Mouse (Mus musculus): Measurements from ENCODE around the gene Tmem9b.

DNA sequence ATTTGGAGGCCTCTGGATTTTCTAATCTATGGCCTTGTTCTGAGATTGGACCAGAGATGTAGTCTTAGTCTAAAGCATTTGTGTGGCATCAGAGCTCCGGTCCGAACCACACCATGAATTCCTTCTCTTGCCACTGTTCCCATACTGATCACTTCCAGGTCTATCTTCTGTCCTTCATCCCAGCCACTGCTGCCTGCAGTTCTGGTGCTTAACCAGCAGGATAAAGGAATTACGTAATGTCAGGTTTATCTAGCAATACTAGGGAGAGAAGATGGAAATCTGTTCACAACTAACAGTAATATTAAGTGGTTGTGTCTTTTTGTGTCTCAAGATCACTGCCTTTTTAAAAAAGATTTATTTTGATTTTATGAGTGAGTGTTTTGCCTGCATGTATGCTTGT is 62.6 kb downstream of the Tmem9b start:
- no peak for TF ChIP-seq REST (IDR thresholded peaks at IDR 0.05; ENCODE audit: insufficient read depth, insufficient read length)
- no peak for TF ChIP-seq POLR2A (IDR thresholded peaks at IDR 0.05; ENCODE audit: insufficient read length, low read depth)
- no peak for TF ChIP-seq E2F4 (IDR thresholded peaks at IDR 0.05; ENCODE audit: insufficient read depth)

Data from myocyte (in vitro differentiated cells).